Mouse (Mus musculus) heart, postnatal 10 days (tissue): ENCODE results near the gene Gnat1. TPM values are rescaled to one million over a fixed set of nuclear protein-coding genes. Genes with fewer than 3 reads are reported as not detected.

Experiments used
- DNase-seq, 2 experiments: peaks; one replicate each; pipeline ENCODE4 v3.0.0; 2021
- intact Hi-C: fragments of 180-260 bp; cut with DNase I; formaldehyde crosslinking; loops from one replicate; pipeline ENCODE4 v1.15.1; 2025
- total RNA-seq, 2 experiments: library from RNA; stranded (reverse); gene quantifications; 2 replicates each; pipeline ENCODE4 v1.2.3; 2021

Gnat1 gene
- total RNA-seq, 2 experiments from 2014 or later = not detected

DNA sequence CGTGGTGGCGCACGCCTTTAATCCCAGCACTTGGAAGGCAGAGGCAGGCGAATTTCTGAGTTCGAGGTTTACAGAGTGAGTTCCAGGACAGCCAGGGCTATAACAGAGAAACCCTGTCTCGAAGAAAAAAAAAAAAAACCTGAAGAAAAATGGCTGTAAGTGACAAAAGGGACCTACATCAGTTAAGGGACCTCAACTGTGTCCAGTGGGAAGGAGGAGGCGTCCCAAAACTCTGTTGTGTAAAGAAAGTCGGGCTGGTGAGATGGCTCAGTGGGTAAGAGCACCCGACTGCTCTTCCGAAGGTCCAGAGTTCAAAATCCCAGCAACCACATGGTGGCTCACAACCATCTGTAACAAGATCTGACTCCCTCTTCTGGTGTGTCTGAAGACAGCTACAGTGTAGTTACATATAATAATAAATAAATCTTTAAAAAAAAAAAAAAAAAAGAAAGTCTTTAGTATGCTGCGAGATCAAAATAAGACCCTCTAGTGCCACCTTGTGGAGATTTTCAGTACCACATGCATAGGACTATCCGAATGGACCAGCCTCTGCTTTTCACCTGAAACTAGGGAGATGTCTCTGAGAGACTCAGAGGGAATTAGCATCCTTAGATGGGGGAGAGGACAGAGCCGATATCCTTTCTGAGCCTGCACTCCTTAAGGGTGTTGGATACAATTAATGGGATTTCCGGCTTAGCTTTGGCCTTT, 1.5 kb downstream of the Gnat1 start:
- peak; percentile 82 to 91 for DNase-seq
- intact Hi-C loops = loop anchor here (10.0 kb wide), 1 partner anchor 313 kb away; no protein-coding TSS in a partner anchor

DNA sequence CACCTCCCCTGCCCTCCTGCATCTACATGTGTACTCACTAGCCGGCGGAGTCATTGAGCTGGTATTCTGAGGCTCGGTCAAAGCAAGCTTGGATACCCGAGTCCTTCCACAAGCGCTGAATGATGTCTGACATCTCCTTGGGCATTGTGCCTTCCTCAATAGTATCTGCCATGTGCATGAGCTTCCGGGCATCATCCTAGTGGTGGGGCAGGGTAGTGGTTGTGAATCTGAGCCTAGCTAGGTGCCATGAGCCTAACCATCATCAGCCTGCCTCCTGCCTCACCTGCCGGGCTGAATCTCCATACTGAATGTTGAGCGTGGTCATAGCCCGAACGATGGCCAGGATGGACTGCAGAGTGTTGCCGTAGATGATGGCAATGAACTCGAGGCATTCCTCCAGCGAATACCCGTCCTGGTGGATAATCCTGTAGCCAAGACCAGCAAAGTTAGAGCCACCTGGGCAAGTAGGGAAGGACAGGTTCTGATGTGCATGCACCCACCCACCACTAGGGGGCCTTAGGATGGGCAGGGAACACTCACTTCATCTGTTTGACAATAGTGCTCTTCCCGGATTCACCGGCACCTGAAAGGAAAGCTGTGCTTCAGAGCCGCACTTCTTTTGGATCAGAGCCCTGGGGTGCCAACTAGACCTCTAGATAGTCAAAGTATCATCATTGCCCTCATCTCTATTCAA, 2.3 kb downstream of the Gnat1 start:
- DNase-seq = peak in 1 of 2 experiments; percentile 60
- intact Hi-C loops = loop anchor here (10.0 kb wide), 1 partner anchor 312 kb away; no protein-coding TSS in a partner anchor

DNA sequence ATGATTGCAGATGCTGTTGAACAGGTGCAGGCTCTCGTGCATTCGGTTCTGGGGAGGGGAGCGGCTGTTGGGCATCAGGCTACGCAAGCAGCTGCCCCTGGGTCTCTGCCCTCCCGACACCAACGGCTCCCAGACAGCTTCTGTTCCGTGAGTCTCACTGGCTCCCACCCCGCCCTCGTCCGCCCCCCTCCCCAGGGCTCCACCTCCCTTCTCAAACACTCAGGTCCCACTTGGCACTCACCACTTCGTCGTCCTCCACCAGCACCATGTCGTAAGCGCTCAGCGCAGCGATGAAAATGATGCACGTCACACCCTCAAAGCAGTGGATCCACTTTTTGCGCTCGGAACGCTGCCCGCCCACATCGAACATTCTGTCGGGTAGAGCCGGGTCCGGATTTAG, 3.2 kb downstream of the Gnat1 start:
- intact Hi-C loops = loop anchor here (1.0 to 10.0 kb wide), 3 partner anchors 31 to 312 kb away; no protein-coding TSS in a partner anchor
- DNase-seq = no peak

DNA sequence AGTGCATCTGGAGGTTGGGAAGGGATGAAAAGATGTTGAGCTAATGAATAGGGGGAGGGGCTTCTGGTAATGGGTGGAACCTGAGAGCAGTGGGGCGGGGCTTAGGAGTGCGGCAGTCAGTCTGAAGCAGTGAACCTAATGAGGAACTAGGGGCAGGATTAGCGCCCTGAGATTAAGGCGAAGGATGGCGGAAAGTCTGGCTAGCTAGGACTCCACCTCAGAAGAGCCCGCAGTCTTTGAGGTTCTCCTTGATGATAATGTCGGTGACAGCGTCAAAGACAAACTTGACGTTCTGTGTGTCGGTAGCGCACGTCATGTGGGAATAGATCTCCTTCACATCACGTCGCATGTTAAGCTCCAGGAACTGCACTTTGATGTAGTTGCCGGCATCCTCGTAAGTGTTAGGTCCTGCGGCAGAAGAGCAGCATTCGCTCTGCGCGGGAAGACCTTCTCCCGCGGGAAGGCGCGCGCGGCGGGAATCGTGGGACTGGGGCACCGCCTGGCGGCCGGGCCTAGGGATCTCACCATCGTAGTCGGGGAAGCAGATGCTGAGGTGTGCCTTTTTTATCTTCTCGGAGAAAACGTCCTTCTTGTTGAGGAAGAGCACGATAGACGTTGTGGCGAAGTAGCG, 3.7 kb downstream of the Gnat1 start:
- intact Hi-C loops = loop anchor here (1.0 to 10.0 kb wide), 3 partner anchors 30 to 311 kb away; no protein-coding TSS in a partner anchor
- DNase-seq = peak; percentile 82 to 87

DNA sequence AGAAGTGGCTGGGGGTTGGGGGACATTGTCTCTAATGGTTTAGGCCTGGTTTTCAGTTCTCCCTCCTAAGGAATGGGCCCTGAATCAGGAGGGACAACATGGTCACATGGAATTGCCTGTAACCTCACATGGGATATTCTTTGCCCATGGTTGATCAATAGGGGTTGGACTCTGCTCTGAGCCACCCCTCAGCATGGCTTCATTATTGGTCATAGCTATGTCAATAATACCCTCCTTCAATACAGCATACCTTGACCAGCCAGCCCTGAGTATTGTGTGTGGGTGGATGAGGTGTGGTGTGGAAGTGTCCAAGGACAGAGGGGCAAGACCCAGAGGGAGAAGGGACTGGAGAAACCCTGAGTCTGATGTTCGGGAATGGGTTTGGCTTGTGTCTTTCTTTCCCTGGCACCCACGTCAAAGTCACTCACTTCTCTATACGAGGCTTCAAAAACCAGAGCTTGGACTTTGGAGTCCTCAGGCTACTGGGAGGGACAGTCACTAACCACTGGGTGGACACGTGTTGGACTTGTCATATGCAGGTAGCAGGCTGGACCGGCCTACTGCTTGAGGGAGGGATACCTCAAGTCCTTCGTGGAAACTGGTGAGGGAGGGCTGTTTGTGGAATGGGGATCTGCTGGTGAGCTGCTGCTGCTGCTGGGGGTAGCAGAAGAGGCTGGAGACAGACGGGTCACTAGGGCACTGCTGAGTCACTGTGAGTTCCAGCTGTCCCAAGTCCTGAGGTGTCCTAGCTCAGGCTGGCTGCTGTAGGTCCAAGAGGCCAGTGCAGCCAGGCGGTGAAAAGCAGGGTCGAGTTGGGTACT, 4.7 kb downstream of the Gnat1 start:
- intact Hi-C loops = loop anchor here (10.0 kb wide), 1 partner anchor 310 kb away; no protein-coding TSS in a partner anchor
- no peak for DNase-seq

DNA sequence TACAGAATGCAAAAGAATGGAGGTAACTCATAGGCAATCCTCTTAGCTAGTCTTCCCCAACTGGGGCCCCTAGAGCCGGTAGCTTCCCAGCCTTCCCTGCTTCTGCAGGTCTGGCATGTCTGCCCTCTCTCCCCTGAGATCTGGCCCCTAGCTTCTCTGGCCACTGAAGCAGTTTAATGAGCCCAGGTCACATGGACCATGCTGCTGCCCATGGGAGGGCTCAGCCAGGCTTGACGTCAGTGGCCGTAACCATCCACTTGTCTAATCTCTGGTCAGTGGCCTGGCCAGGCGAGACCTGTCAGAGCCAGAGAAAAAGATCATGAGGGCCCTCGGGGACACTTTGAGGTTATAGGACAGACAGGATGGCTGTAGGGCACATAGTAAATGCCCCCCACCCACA, 9.3 kb downstream of the Gnat1 start:
- intact Hi-C loops = loop anchor here (10.0 kb wide), 1 partner anchor 305 kb away; no protein-coding TSS in a partner anchor
- DNase-seq = peak; percentile 75 to 79

DNA sequence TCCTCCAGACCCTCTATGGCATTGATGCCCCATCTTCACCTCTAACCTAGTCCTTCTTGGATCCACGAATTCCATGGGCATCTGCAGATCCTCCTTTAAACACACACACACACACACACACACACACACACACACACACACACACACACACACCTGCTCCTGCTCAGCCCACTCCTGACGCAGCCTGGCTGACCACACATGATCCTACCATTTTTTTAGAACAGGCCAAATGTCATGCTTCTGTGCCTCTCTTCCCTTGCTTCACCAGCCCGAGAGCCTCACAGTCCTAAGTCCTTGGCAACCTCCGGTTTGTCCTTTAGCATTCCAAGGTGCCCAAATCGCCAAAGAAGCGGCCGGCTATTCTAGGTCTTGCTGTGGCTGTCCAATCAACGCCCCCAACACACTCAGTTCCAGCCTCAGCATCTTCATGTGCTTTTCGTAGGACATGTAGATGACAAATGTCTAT, 10.0 kb downstream of the Gnat1 start, which contains the start of gene Slc38a3:
Gene Slc38a3 (minus strand): TSS at position 51 of the 466 bp plus-strand sequence.
- intact Hi-C loops = no loop called here
- DNase-seq = no peak

DNA sequence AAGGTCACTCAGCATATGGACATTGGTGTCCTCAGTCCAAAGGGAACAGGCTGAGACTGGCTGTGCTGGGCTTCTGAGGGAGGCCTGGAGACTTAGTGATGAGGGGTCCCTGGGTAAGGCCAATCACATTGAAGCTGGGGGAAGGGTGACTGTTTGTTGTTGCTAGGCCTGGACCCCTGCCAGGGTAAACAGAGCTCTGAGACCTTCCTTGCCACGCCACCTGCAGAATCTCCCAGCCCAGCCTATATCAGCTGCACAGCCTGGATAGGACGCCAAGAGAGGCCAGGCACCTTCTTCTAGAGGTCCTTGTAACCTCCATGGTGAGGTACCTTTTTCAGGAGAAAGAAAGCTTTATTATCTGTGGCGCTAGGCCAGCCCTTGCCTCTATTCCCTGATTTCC, 10.6 kb downstream of the Gnat1 start:
- DNase-seq = no peak
- intact Hi-C loops = no loop called here

DNA sequence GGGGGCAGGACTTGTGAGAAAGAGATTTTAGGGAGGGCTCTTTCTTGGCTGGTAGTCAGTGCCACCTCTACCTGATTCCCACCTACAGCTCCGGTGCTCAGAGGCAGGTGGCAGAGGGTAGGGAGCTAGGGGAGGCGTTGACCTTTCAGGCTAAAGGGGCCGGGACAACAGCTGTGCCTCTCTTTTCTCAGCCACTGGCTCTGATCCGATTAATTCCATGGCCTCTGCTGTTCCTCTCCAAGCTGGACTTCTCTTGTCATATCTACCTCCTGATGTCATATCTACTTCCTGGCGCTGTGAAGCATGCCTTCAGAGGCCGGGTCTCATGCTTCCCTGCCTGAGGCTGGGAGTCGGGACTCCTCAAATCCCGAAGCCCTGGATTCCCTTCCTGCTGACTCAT, 11.5 kb downstream of the Gnat1 start:
- DNase-seq = no peak
- intact Hi-C loops = no loop called here

DNA sequence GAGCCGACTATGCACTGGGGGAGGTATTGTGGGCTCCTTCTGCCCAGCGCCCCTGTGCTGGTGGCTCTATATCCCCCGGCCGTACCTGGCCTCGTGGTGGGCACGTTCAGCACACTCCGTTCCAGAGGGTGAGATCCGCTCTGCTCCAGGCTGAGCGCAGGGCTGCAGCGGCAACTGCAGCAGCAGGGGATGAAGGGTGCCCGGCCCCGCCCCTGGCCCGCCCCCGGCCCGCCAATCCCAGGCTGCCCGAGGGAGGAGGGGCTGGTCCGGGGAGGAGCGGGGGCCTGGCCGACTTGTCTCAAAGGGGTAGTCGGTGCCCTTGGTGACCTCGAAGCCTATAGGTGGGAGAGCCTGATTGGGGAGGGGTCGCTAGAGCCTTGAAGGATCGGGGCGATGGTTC, 12.3 kb downstream of the Gnat1 start:
- intact Hi-C loops = no loop called here
- DNase-seq = peak; percentile 72 to 77

DNA sequence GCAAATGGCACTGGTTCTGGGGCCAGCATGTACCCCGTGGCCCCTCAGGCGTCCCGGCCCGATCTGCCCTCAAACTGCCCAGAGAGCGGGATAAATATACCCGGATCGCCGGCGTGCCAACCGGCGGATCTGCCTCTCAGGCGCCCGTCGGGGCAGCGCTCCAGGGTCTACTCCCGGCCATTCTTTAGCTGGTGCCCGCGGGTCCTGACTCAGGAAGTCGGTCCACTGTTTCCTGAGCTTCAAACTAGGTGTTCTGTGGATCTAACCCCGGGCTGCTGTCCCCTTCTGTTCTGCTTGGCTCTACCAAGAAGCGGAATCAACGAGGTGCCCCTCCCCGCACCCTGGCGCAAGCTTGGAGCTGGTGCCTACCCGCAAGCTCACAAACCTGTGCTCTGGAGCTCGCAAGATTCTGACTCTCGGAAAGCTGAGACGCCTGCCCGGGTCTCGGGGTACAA, 12.7 kb downstream of the Gnat1 start:
- peak; percentile 52 to 65 for DNase-seq
- intact Hi-C loops = no loop called here

DNA sequence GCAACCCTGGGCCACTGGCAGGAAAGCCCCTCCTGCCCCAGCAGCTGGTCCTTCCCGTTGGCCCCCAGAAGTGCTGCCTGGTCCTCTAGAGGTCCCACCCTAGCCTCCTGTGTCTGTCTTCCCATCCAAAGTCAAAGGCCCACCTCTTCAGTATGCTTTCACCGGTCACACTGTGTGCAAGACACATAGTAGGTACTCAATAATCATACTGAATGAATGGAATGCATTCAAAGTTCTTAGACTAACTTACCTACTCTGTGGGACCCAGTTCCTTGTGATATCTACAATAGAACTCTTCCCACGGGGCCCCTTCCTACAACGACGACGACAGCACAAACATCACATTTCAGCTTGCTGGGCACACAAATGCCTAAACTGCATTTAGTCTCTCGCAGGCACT, 14.2 kb downstream of the Gnat1 start:
- intact Hi-C loops = no loop called here
- no peak for DNase-seq

DNA sequence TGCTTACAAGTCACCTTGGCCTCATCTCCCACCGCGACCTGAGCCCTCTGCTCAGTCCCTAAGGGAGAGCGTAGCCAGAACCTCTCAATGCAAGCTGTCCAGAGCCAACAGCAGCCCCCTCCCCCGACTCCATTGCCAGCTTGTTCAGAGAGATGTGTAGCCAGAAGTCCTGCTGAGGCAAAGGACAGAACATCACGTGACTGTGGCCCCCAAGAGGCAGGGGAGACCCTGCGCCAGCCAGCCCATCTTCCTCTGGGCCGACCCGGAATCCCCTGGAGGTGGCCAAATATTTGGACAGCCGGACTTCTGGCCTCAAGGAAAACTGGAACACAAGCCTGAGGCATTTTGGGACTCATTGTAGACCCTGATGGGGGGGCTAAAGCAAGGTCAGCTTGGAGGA, 16.0 kb downstream of the Gnat1 start:
- no peak for DNase-seq
- intact Hi-C loops = no loop called here

DNA sequence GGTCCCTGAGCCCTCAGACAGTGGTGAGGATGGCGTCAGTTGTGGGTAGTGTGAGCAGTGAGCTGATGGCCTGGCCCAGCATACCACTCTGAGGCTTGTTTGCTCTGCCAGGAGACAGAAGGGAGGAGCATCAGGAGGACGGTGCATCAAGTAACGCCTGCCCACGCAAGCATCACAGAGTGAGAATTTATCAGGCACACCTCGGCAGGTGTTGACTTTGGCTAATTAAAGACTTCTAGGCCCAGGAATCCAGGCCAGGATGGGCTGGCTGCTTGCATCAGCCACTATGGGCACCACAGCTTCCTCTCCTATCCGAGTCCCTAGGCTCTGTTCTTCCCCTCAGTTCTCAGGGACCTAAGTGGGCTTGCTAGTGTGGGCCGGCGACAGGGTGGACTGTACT, 17.2 kb downstream of the Gnat1 start:
- no peak for DNase-seq
- intact Hi-C loops = no loop called here

DNA sequence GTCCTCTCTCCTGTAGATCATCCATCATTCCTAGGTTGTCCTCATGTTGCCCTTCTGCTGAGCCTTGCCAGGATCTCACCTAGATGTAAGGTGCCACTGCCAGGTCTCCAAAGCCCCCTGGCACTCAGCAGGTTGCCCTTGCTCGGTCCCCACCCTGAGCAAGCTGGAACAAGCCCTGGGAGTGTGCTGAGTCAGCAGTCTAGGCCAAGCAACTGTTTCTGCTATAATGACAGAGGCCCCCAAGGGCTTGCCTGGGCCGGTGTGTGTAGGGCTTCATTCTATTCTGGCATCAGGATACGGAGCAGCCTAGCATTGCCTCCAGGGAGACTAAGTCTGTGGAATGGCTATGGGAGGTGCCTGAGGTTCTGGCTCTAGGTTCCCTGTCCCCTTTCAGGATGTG, 18.7 kb downstream of the Gnat1 start:
- intact Hi-C loops = no loop called here
- no peak for DNase-seq

DNA sequence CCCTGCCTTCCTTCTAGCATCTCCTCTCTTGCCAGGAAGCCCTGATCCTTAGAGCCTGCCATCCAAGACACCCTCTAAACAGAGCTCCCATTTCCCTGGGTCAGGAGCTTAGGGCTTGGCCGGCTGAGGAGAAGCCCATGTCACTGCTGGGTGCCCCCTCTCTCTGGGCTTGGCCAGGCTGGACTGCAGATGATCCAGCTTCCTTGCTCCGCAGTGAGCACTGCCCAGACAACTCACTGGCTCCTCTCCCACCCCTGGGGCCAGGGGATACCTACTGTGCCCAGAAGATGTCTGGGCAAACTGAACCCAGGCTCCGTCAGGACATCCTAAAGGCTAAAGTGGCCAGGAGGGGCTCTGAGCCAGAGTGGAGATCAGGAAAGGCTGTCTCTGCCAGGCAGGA, 19.6 kb downstream of the Gnat1 start:
- intact Hi-C loops = no loop called here
- no peak for DNase-seq

DNA sequence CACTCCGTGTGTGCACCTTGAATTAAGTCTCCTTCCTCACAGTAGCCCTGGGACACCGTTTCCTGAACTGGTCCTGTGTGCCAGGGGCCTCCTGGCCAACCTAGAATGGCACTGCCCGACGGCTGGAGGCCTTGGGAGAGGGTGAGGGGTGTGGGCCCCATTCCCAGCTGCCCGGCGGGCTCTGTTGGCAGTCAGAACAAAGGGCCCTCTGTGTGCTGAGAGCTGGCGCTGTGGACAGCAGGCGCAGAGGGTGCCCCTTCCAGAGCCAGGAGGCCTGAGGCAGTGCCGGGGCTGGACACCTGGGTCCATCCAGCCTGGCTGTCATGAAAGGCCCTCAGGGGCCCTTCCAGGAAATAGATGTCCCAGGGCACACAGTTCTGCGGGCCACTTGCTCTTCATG, 20.0 kb downstream of the Gnat1 start:
- intact Hi-C loops = no loop called here
- DNase-seq = no peak

DNA sequence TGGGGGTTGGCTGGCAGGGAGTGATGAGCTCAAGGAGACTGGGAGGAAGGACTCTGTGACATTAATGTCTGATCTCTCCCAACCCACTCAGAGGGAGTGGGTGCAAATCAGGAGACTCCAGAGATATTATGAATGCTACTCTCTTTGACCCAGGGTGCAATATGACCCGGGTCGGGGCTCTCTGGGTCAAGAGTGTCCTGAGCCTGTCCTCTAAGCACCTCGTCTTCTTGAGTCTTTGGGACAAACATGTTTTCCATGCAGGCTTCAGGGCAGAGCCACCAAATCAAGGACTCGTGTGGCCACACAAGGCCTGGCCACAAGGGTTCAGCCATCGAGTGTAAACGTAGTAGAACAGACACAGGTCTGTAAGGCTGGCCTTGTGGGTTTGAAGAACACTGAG, 21.4 kb downstream of the Gnat1 start:
- DNase-seq = no peak
- intact Hi-C loops = no loop called here

DNA sequence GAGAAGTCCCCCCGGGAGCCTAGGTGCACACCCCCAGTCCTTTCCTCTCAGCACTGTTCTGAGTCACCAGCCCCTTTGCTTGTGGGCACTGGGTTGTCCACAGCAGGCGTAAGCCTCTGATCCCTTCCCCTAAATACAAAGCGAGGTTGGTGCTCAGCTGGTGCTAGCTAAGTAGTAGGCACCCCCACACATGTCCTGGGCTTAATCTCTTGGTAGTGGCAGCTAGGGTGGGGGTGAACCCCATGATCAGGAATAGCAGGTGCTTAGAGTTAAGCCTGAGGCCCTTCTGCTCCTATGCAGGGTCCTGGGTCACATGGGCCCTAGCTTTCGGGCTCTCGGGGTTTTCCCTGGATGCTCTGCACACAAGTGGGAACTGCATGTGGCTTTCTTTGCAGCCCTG, 22.4 kb downstream of the Gnat1 start:
- no peak for DNase-seq
- intact Hi-C loops = no loop called here

DNA sequence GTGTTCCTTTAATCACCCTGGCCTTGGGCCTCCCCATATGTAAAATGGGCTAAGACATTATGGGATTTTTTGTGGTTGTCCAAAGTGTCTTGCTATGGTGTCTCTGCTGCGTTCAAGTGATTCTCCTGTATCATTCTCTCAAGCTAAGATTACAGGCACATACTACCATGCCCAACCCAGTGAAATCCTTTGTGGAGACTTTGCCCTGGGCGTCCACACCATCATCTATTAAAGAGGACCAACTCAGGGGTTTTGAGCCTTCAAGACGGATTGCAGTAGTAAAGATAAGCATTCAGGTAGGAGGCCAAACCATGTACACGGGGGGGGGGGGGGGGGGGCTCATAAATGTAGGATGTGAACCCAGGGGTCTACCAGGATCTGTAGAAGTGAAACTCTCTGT, 24.9 kb downstream of the Gnat1 start:
- DNase-seq = no peak
- intact Hi-C loops = no loop called here
